Mouse (Mus musculus) stomach, embryonic 16.5 days (tissue): Measurements from ENCODE around the gene Ccdc141. TPM values are rescaled to one million over a fixed set of nuclear protein-coding genes. Genes with fewer than 3 reads are reported as not detected.

Experiments used
- ATAC-seq: fragments of 200-750 bp; cut with Nextera tagmentation; 2 replicates; pipeline ENCODE4 v1.8.0; 2017; ENCODE audit warnings: moderate number of reproducible peaks, moderate TSS enrichment; ENCODE audit not compliant: insufficient read depth, low FRiP score
- H3K27ac ChIP-seq: fragments of 300-500 bp; sonication (generic); 2 replicates; pipeline ENCODE4 v1.5.1; 2014; ENCODE audit warnings: low read length
- H3K27me3 ChIP-seq: fragments of 300-500 bp; sonication (generic); 2 replicates; pipeline ENCODE4 v1.6.1; 2014; ENCODE audit warnings: low read length, control low read depth, mixed read lengths; ENCODE audit not compliant: control insufficient read depth, insufficient read depth
- H3K36me3 ChIP-seq: fragments of 300-500 bp; sonication (generic); 2 replicates; pipeline ENCODE4 v1.6.1; 2014; ENCODE audit warnings: low read length; ENCODE audit not compliant: control insufficient read depth, insufficient read depth
- H3K4me1 ChIP-seq: fragments of 300-500 bp; sonication (generic); 2 replicates; pipeline ENCODE4 v1.6.1; 2014; ENCODE audit warnings: low read length, control low read depth, mixed read lengths; ENCODE audit not compliant: control insufficient read depth, insufficient read depth
- H3K4me2 ChIP-seq: fragments of 300-500 bp; sonication (generic); 2 replicates; pipeline ENCODE4 v1.6.1; 2014; ENCODE audit warnings: low read depth, low read length, mixed read lengths
- H3K4me3 ChIP-seq: fragments of 300-500 bp; sonication (generic); replicated peaks from 2 replicates; pipeline ENCODE4 v1.5.1; 2014; ENCODE audit warnings: mild to moderate bottlenecking, low read length
- H3K9ac ChIP-seq: fragments of 300-500 bp; sonication (generic); 2 replicates; pipeline ENCODE4 v1.6.1; 2014; ENCODE audit warnings: low read length
- H3K9me3 ChIP-seq: fragments of 300-500 bp; sonication (generic); replicated peaks from 2 replicates; pipeline ENCODE4 v1.6.1; 2016; ENCODE audit warnings: low read length, control low read depth; ENCODE audit not compliant: control insufficient read depth
- WGBS: fragments of 180-500 bp; shearing (Covaris S2); extraction: QIAGEN DNeasy Blood & Tissue Kit; methylation state at CpG from one replicate; pipeline ENCODE4 v1.1.7; 2014; 5-methylcytosine and 5-hydroxymethylcytosine counted together
- polyA plus RNA-seq: library from polyadenylated mRNA; unstranded; fragments of >200 nt; fragmentation: Nextera tagmentation; extraction: Ambion mirVana; gene quantifications from 2 replicates; pipeline ENCODE4 v1.2.1, GENCODE M21; 2015

Ccdc141 gene
- polyA plus RNA-seq, 1 experiment from 2014 or later: 12.9 TPM

DNA sequence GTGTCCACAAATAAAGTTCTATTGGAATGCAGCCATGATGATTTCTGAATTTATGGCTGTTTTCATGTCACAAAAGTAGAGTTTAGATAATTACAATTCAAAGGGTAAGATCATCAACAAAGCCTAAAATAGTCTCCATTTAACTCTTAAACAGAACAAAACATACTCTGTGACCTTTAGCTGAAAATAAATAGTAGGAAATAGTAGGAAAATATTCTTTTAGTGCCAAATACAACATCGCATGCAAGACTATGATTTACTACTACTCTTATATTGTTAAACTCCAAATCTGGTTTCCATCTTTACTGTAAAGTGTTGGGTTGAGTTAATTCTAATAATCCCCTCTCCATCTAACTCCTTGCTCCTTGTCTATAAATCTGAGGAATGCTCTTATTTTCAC, 37.0 kb downstream of the Ccdc141 start:
- no peak overlapping the region for H3K4me2 ChIP-seq
- 63% methylated on average over 1 of the region's 1 CpGs for WGBS
- ATAC-seq: no peak
- no peak overlapping the region for H3K9ac ChIP-seq
- H3K9me3 ChIP-seq: no peaks in the 10 kb centered on the region
- no peak overlapping the region for H3K4me3 ChIP-seq
- H3K27me3 ChIP-seq: no peaks in the 10 kb centered on the region
- H3K27ac ChIP-seq: no peak overlapping the region
- H3K36me3 ChIP-seq: no peaks in the 10 kb centered on the region
- H3K4me1 ChIP-seq: no peaks in the 10 kb centered on the region

- H3K27me3 ChIP-seq: no peaks in the 10 kb centered on the region
- no peak overlapping the region for H3K4me2 ChIP-seq
- H3K9me3 ChIP-seq: no peaks in the 10 kb centered on the region
- no peak overlapping the region for H3K9ac ChIP-seq
- 63% methylated on average over 1 of the region's 1 CpGs for WGBS
- H3K4me3 ChIP-seq: no peak overlapping the region
- H3K4me1 ChIP-seq: no peaks in the 10 kb centered on the region
- H3K36me3 ChIP-seq: no peaks in the 10 kb centered on the region
- no peak for ATAC-seq
- H3K27ac ChIP-seq: no peak overlapping the region
Observed at GRCm38 (mm10) chr2:77126939-77127338, 43.5 kb downstream of the Ccdc141 start.

DNA sequence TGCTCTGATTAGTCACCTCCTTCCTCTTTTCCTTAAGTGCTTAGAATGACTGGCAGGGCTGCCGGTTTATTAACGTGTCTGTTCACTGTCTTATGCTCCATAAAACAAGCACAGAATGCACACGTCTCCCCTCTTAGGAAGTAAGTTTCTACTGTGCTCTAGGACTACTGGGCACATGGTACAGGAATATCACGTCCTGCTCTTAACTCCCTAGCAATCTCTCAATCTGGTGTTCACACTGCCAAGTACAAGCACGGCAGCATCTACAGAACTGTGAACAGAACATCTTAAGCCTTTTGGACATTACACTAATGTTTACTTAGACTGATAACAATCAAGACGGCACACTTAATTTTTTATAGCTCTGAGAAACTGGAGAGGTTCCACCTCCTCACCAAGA, 52.3 kb downstream of the Ccdc141 start:
- Histone ChIP-seq H3K4me3 (no peak overlapping the region), H3K36me3 (no peaks in the 10 kb centered on the region), H3K4me2 (no peak overlapping the region), H3K27me3 (no peaks in the 10 kb centered on the region), H3K4me1 (no peaks in the 10 kb centered on the region), H3K9ac (no peak overlapping the region), H3K27ac (no peak overlapping the region), H3K9me3 (no peaks in the 10 kb centered on the region)
- WGBS: 41% methylated on average over 6 of the region's 6 CpGs
- ATAC-seq: no peak

- Histone ChIP-seq H3K27ac (no peak overlapping the region), H3K4me3 (no peak overlapping the region), H3K27me3 (no peaks in the 10 kb centered on the region), H3K4me1 (no peaks in the 10 kb centered on the region), H3K9ac (no peak overlapping the region), H3K9me3 (no peaks in the 10 kb centered on the region), H3K4me2 (no peak overlapping the region), H3K36me3 (no peaks in the 10 kb centered on the region)
- ATAC-seq: no peak
- 49% methylated on average over 2 of the region's 2 CpGs for WGBS
Observed at GRCm38 (mm10) chr2:77114335-77114734, 56.1 kb downstream of the Ccdc141 start.

GRCm38 (mm10) chr2:77113867-77114266, 56.6 kb downstream of the Ccdc141 start:
- WGBS: 78% methylated on average over 8 of the region's 8 CpGs
- no peak overlapping the region for H3K9ac ChIP-seq
- peak; percentile 47; the same call in 1 of the 2 replicates for ATAC-seq
- no peaks in the 10 kb centered on the region for H3K9me3 ChIP-seq
- H3K27me3 ChIP-seq: no peaks in the 10 kb centered on the region
- no peaks in the 10 kb centered on the region for H3K36me3 ChIP-seq
- H3K4me3 ChIP-seq: no peak overlapping the region
- no peak overlapping the region for H3K4me2 ChIP-seq
- no peaks in the 10 kb centered on the region for H3K4me1 ChIP-seq
- H3K27ac ChIP-seq: no peak overlapping the region

- Histone ChIP-seq H3K9ac (no peak overlapping the region), H3K9me3 (no peaks in the 10 kb centered on the region), H3K4me2 (no peak overlapping the region), H3K4me3 (no peak overlapping the region), H3K27me3 (no peaks in the 10 kb centered on the region), H3K27ac (no peak overlapping the region), H3K36me3 (no peaks in the 10 kb centered on the region), H3K4me1 (no peaks in the 10 kb centered on the region)
- WGBS: 88% methylated on average over 5 of the region's 5 CpGs
- ATAC-seq: no peak
Observed at GRCm38 (mm10) chr2:77113026-77113425, 57.4 kb downstream of the Ccdc141 start.

- Histone ChIP-seq H3K9me3 (no peaks in the 10 kb centered on the region), H3K36me3 (no peaks in the 10 kb centered on the region), H3K27ac (no peak overlapping the region), H3K9ac (no peak overlapping the region), H3K4me2 (no peak overlapping the region), H3K27me3 (no peaks in the 10 kb centered on the region), H3K4me1 (no peaks in the 10 kb centered on the region), H3K4me3 (no peak overlapping the region)
- no peak for ATAC-seq
- 87% methylated on average over 2 of the region's 2 CpGs for WGBS
Observed at GRCm38 (mm10) chr2:77111095-77111494, 59.3 kb downstream of the Ccdc141 start.

DNA sequence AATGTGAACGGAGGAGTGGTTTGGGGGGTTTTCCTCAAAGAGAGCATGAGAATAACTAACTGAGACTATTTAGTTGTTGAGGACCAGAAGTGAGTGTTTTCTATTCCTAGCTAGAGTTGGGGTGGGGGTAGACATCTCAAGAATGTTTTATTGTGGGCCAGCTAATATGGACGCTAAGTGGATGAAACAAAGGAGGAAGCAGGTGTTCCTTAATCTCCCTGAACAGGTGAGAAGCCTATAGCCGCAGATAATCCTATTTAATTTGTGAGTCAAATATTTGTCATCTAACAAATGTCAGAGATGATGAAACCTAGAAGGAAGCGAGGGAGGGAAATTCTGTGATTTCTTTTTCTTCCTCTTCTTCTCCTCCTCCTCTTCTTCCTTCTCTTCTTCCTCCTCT, 60.1 kb downstream of the Ccdc141 start:
- Histone ChIP-seq H3K4me2 (no peak overlapping the region), H3K4me3 (no peak overlapping the region), H3K27ac (no peak overlapping the region), H3K27me3 (no peaks in the 10 kb centered on the region), H3K9me3 (no peaks in the 10 kb centered on the region), H3K36me3 (no peaks in the 10 kb centered on the region), H3K4me1 (no peaks in the 10 kb centered on the region), H3K9ac (no peak overlapping the region)
- ATAC-seq: no peak
- WGBS: 60% methylated on average over 4 of the region's 4 CpGs

DNA sequence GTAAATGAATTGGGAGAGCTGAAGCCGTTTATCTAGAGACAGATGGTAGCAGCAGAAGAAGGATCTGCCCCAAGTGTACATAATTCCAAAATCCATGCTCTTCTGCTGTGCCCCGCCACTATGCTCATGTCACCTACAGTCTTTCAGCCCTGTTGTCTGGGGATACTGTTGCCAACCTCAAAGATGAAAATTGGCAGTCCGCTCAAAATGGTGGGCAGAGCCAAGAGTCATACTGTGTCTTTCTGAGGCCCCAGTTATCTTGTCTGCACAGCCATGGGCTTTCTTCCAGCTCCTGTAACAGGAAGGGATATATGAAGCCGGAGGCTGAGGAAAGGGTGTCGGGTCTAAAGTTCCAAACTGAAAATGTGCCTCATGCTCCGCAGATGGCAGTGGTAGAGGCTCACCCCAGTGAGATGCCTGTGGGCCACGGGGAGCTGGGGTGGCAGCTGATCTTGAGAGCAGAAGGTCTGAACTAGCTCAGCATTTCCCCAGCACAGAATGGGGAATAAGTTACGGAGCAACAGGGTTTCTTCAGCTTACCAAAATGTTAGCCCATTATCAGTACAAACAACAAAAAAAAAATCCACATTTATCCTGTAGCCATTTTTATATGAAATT, 60.8 kb downstream of the Ccdc141 start:
- no peak overlapping the region for H3K9ac ChIP-seq
- ATAC-seq: no peak

More for the DNA sequence above, 60.8 kb downstream of the Ccdc141 start:
- 84% methylated on average over 8 of the region's 8 CpGs for WGBS
- Histone ChIP-seq H3K27ac (no peak overlapping the region), H3K4me2 (no peak overlapping the region), H3K9me3 (no peaks in the 10 kb centered on the region), H3K4me3 (no peak overlapping the region), H3K27me3 (no peaks in the 10 kb centered on the region), H3K4me1 (no peaks in the 10 kb centered on the region), H3K36me3 (no peaks in the 10 kb centered on the region)
